Mouse (Mus musculus) T-cell, adult 2 months (primary cell): ENCODE data around the gene Vmn2r99.

Experiments
- DNase-seq: peaks from one replicate; pipeline ENCODE4 v3.0.0; 2022; ENCODE audit warnings: low spot score

Gene Vmn2r99

DNA sequence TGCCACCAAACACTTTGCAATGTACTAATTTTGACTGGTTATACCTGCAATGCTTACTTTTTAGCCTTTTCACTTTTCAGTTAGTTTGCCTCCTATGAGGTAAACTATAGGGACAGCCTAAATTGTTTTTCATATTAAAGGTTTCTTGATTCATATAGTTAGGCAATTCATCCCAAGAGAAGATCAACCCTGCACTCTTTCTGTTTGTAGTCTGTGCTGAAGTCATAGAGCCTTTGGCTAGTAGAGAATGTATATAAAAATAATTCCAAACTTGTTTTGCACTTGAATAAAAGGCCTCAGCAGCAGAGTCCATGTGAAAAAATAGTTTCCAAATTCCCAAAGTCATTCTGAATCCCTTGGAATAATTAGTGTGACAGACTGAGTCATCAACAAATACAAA lies at the start of gene Vmn2r99:
Vmn2r99 (plus strand) TSS at position 301 of the 400 bp plus-strand sequence.
- no peak for DNase-seq

DNA sequence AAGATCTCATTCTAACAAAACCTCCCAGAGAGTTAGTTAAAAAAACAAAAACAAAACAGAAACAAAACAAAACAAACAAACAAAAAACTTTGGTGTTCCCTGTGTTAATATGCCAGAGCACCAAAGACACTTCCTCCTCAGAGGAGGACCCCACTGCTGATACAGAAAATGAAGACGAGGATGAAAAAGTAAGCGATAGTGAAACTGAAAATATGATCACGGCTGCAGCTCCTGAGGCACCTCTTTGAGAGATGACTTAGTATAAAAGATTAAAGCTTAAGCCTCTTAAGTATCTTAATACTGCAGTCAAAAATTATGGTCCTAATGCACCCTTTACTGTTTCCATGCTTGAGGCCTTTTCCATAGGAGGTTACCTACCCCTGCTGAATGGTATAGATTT lies 75.9 kb downstream of the Vmn2r99 start:
- DNase-seq = no peak

DNA sequence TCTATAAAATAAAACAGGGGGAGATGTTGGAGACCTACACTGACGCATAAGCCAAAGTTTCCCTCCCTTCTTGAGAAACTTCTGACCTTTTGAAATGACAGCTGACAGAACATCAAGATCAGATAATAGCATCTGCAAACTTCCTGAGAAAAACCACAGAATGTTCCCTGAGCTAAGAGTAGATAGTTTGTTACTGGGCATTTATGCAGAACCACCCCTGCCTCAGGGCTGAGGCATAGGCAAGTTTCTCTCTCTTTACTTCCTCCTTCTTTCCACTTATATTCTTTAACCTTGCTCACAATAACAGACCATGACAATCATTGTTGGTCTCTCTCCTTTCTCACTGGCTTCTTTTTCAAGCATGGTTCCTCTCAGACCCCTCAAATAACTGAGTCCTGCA lies 83.2 kb downstream of the Vmn2r99 start:
- DNase-seq = no peak
